Mouse (Mus musculus) heart, adult 2 months (tissue): ENCODE results near the gene Insr.

Source experiments
- CTCF ChIP-seq: fragments of 200-600 bp; IDR thresholded peaks from 2 replicates; pipeline ENCODE4 v1.8.1; 2022; ENCODE audit warnings: antibody characterized with exemption, mild to moderate bottlenecking, moderate library complexity
- EP300 ChIP-seq: fragments of 200-500 bp; IDR thresholded peaks from 2 replicates; pipeline ENCODE4 v1.6.1; 2011; ENCODE audit warnings: low read depth, low read length, control low read depth; ENCODE audit not compliant: insufficient read depth
- POLR2A ChIP-seq: fragments of 200-500 bp; IDR thresholded peaks from 2 replicates; pipeline ENCODE4 v1.6.1; 2011; ENCODE audit warnings: mild to moderate bottlenecking, low read depth, low read length, control low read depth; ENCODE audit not compliant: insufficient read depth

- no peak for TF ChIP-seq CTCF
- no peak for TF ChIP-seq EP300
- TF ChIP-seq POLR2A = no peak
These were observed 12.6 kb downstream of the Insr start for GRCm38 (mm10) chr8:3266686-3267448.
